Mouse (Mus musculus) spleen, adult 18-20 months (tissue): Measurements from ENCODE around the gene Ier3.

Experiments used
- DNase-seq, 2 experiments: peaks; one replicate each; pipeline ENCODE4 v3.0.0; 2022; ENCODE audit warnings: mixed read lengths in 2 of 2

Ier3 gene

GRCm38 (mm10) chr17:35821439-35822430, at the start of gene Ier3:
Gene Ier3, plus strand, starts transcription at chr17:35821684.
- DNase-seq = peak; percentile 41 to 53

GRCm38 (mm10) chr17:35776811-35777609, 44.5 kb upstream of the Ier3 start:
- peak in 1 of 2 experiments; percentile 16 for DNase-seq

- no peak for DNase-seq
Observed at GRCm38 (mm10) chr17:35778965-35779364, 42.5 kb upstream of the Ier3 start.

- no peak for DNase-seq
Observed at GRCm38 (mm10) chr17:35779466-35780205, 41.8 kb upstream of the Ier3 start.

- no peak for DNase-seq
Observed at GRCm38 (mm10) chr17:35780362-35780761, 41.1 kb upstream of the Ier3 start.

GRCm38 (mm10) chr17:35782398-35782797, 39.1 kb upstream of the Ier3 start:
- DNase-seq = peak in 1 of 2 experiments; percentile 14

- no peak for DNase-seq
Observed at GRCm38 (mm10) chr17:35782924-35783323, 38.6 kb upstream of the Ier3 start.

GRCm38 (mm10) chr17:35783944-35784343, 37.5 kb upstream of the Ier3 start:
- no peak for DNase-seq

GRCm38 (mm10) chr17:35785140-35785539, 36.3 kb upstream of the Ier3 start:
- DNase-seq = no peak

- no peak for DNase-seq
Observed at GRCm38 (mm10) chr17:35787493-35787892, 34.0 kb upstream of the Ier3 start.

- no peak for DNase-seq
Observed at GRCm38 (mm10) chr17:35788025-35788424, 33.5 kb upstream of the Ier3 start.

GRCm38 (mm10) chr17:35790933-35791332, 30.6 kb upstream of the Ier3 start:
- DNase-seq = no peak

GRCm38 (mm10) chr17:35792837-35793236, 28.6 kb upstream of the Ier3 start:
- DNase-seq = no peak

- DNase-seq = no peak
Observed at GRCm38 (mm10) chr17:35795099-35795498, 26.4 kb upstream of the Ier3 start.

GRCm38 (mm10) chr17:35795656-35796055, 25.8 kb upstream of the Ier3 start:
- DNase-seq = no peak

- DNase-seq = no peak
Observed at GRCm38 (mm10) chr17:35796835-35797234, 24.6 kb upstream of the Ier3 start.

- DNase-seq = no peak
Observed at GRCm38 (mm10) chr17:35800905-35801304, 20.6 kb upstream of the Ier3 start.

- DNase-seq = no peak
Observed at GRCm38 (mm10) chr17:35803020-35803419, 18.5 kb upstream of the Ier3 start.

GRCm38 (mm10) chr17:35803858-35804399, 17.6 kb upstream of the Ier3 start:
- DNase-seq = no peak

GRCm38 (mm10) chr17:35808073-35808472, 13.4 kb upstream of the Ier3 start:
- no peak for DNase-seq

- no peak for DNase-seq
Observed at GRCm38 (mm10) chr17:35809395-35809794, 12.1 kb upstream of the Ier3 start.

GRCm38 (mm10) chr17:35810900-35811648, 10.4 kb upstream of the Ier3 start:
- no peak for DNase-seq
